Mouse (Mus musculus): ENCODE data around the gene Mctp2.

Mctp2 gene

GRCm38 (mm10) chr7:72181651-72182050, 124.8 kb downstream of the Mctp2 start:
- no peak for DNase-seq (ENCODE audit: extremely low spot score, low read depth, low spot score)

- DNase-seq (ENCODE audit: extremely low spot score, low read depth, low spot score) = no peak
Measured at GRCm38 (mm10) chr7:72169320-72169719, 137.1 kb downstream of the Mctp2 start.

GRCm38 (mm10) chr7:72165726-72166701, 140.4 kb downstream of the Mctp2 start:
- no peak for DNase-seq (ENCODE audit: extremely low spot score, low read depth, low spot score)

- DNase-seq (ENCODE audit: extremely low spot score, low read depth, low spot score) = no peak
Measured at GRCm38 (mm10) chr7:72162256-72162655, 144.2 kb downstream of the Mctp2 start.

DNA sequence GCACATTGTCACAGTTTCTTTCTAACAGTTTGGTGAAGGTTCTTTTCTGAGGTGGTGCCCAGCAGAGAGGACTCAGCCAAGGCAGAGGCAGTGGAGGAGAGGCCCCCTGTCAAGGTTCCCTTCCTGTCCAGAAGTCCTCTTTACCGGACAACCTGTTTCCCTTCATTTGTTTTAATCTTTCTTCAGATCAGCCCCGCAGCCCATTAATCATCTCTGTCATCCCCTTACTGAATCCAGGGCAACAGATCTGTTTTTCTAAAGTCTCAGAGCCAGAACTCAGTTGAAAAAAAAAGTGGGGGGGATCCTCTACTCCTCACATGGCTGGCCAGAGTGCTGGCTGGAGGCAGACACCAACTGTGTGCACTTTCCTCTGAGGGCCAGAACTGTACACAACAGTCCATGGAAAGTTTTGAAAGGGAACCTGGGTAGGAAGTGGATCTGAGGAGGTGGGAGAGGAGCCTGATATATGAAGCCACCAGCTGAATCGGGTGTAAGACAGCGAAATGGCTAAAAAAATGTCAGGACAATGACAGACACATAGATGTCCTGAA, 146.8 kb downstream of the Mctp2 start:
- DNase-seq (ENCODE audit: extremely low spot score, low read depth, low spot score) = no peak

DNA sequence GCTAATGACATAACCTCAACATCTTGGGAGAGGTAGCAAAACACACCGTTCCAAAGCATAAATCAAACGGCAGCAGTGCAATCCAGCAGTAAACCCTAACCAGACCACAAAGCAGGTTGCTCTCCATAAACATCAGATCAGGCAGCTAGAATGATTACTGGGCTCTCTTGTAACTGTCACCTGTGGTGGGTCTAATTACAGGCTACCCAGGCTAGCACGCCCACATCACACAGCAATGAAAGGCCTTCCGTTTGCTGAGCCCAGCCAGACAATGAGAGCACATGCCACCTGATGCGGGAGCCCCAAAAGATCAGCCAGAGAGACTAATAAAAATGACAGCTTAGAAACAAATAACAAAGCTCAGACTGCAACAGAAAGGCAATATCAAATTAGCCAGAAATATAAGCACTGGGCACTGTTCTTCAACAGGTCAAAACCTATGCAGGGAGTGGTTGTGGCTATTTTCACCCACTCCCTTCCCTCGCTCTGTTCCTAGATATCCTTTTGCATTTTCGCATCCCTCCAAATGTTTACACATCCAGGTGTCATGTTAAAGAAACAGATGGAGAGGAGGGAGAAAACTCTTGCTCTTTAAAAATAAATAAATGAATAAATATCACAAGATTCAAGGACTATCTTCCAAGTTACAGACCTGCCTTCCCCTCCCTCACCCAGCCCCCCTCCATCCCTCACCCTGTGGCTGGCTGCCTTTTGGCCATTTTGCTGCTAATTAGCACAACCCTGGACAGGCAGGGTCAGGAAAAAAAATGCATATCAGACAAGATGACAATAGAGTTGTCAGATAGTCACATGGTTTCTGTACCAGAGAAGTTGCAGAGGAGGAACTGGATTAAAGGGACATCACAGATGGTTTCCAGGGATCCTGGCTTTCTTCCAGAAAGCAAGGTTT, 155.4 kb downstream of the Mctp2 start:
- no peak for DNase-seq (ENCODE audit: extremely low spot score, low read depth, low spot score)

DNA sequence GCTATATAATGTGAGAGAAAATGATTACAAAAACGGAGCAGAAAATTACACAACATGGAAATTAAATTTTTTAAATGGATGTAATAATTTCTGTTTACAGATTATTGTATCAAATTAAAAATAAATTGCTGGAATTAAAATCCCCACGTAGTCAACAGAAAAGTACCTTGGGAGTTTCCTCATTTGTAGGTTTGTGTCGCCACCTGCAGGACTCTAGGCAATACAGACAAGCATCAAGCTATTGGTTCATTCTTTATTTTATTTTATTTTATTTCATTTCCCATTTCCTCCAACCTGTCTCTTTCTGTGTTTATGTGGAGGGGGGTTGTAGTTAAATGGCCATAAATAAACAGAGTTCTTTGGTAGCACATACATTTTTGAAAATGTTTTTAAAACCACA, 157.3 kb downstream of the Mctp2 start:
- no peak for DNase-seq (ENCODE audit: extremely low spot score, low read depth, low spot score)

- no peak for DNase-seq (ENCODE audit: extremely low spot score, low read depth, low spot score)
Measured at GRCm38 (mm10) chr7:72146849-72147248, 159.6 kb downstream of the Mctp2 start.

DNA sequence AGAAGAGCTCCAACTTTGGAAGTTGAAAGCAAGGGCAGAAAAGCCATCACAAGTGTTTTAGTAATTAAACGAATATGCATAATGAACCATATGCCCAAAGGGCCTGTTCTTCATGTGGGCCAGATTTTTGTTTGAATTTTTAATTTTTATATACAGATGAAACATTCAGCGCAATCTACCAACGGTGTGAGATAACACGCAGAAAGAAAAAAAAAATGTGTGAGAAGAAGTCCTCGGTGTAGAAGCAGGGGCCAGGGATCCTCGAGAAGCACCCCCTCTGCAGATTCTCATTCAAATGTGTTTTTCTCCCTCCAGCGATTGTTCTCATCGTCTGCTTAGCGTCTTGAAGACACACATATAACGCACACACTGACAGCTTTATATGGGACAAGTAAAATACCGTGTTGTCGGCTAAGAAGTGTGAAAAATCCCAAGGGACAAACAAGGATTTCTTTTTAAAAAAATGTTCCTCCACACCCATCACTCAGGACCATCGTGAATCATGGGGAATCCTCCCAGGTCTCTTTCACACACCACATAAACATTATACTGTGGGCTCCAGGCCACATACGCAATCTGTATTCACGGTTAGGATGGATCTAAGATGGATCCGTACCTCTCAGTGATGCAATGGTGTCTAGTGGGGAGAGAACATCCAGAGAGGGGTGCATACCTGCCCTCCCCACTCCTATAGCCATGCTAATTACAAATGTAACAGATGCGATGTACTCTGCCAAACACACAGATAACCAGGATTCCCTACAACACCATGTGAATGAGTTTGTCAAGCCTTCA, 160.5 kb downstream of the Mctp2 start:
- no peak for DNase-seq (ENCODE audit: extremely low spot score, low read depth, low spot score)

GRCm38 (mm10) chr7:72138701-72139100, 167.7 kb downstream of the Mctp2 start:
- DNase-seq (ENCODE audit: extremely low spot score, low read depth, low spot score) = no peak

DNA sequence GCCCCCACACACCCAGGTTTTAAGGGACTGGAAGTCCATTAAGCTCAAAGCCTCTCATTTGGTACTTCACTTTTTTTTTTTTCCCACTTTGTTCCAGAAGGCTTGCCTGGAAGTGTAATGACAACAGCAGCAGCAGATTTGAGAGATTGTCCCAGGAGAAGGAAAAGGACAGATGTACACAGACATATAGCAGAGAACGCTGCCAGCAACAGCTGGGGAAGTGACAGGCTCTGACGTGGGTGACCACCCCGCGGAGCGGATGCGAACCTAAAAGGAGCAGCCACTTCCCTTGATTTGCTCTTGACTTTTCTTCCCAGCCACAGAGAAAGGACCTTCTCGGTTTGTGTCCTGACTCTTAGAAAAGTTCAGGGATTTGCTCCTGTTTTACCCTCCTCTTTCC, 185.4 kb downstream of the Mctp2 start:
- no peak for DNase-seq (ENCODE audit: extremely low spot score, low read depth, low spot score)

DNA sequence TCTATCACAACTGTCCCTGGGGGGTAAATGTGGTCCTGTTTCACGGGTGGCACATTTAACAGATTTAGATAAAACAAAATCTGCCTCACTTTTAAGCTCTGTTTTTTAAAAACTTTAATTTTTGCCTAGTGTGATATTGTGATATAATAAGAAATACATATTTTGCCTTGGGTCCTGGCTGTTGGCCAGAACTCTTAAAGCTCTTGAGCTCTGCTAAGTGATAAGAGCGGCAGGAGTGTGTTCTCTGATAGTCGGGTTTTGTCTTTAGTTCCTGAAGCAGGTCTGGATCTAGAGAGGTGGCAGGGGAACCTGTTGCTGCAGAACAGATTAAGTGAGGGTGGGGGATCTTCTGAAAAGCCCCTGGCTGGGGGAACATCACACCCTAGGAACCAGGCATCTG, 186.7 kb downstream of the Mctp2 start:
- DNase-seq (ENCODE audit: extremely low spot score, low read depth, low spot score) = no peak

- no peak for DNase-seq (ENCODE audit: extremely low spot score, low read depth, low spot score)
Measured at GRCm38 (mm10) chr7:72117376-72118077, 188.9 kb downstream of the Mctp2 start.

DNA sequence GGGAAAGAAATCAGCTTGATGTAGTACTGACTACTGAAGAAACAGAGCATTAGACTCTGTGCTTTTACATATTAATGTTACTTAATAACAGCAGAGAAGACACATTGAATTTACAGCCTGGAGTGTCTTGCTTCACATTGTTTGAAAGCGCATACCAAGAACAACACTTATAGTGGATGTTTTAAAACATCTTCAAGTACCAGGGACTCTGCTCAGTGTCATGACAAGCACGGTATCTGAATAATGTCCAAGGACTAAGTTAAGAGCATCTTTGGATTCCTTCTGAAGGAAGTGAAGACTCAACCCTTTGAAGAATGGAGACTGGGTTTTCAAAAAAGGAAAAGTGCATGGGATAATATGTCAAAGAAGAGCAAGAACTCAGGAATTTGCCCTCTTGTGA, 191.3 kb downstream of the Mctp2 start:
- DNase-seq (ENCODE audit: extremely low spot score, low read depth, low spot score) = no peak

- DNase-seq (ENCODE audit: extremely low spot score, low read depth, low spot score) = no peak
Measured at GRCm38 (mm10) chr7:72110578-72110977, 195.8 kb downstream of the Mctp2 start.

DNA sequence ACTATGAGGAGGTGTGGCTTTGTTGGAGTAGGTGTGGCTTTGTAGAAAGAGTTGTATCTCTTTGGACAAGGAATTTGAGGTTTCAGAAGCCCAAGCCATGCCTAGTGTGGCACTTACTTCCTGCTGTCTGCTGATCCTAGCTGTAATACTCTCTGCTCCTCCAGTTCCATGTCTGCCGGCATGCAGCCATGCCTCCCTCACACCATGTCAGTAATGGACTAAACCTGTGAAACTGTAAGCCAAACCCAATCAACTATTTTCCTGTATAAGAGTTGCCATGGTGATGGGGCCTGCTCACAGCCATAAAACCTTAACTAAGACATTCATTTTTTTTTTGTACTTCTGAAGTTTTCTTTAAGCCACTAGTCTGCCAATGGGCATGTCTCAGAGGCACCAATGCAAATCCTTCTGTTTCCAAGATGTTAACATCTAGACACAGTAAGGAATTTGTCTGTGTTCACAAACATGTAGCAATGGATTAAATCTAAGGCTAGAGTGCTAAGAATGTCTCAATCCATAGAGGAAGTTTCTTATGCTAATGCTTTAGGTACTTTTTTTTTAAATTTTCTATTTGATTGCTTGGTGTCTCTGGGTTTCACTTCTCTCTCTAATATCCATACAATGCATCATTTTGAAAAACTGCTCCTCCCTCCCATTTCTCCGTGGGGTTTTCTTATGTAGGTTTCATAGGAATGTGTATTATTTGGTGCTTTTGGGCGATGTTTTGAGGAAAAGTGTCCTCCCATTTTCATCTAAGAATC, 197.6 kb downstream of the Mctp2 start:
- DNase-seq (ENCODE audit: extremely low spot score, low read depth, low spot score) = no peak

- no peak for DNase-seq (ENCODE audit: extremely low spot score, low read depth, low spot score)
Measured at GRCm38 (mm10) chr7:72104170-72104569, 202.2 kb downstream of the Mctp2 start.

DNA sequence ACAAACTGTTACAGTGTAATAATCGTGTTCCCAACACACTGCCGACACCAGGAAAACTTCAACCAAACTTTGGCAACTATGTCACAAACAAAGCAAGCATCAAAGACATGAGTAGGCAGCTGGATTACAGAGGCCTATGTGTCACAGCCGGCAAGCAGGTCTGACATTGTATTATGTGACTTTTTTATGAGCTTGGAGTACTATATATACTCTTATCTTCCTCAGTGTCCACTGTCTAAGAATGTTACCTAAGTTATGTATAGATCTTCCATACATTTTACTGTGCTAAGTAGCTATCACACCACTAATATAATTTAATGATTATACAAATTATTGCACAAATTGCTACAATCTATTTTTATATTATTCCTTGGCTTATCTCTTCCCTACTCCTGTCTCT, 202.8 kb downstream of the Mctp2 start:
- DNase-seq (ENCODE audit: extremely low spot score, low read depth, low spot score) = no peak

DNA sequence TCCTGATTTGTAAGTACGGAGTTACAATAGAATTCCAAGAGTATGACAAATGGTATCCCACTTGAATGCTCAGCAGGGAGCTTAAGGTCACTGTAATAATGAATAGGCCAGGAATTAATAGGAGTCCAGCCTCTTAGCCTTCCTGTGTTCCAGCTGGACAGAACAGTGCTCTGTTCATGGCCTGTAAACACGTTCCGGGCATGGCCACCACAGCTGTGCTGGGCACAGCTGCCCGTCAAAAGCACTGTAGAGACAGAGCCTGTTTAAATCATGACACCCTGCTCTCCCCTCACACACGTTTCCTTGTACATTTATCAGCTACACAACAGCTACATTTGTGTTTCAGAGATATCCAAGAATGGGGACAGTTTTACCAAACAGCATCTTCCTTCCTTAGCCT, 205.7 kb downstream of the Mctp2 start:
- no peak for DNase-seq (ENCODE audit: extremely low spot score, low read depth, low spot score)
